8 mouse cellular contexts compared by ENCODE assay signal in the genomic region with DNA sequence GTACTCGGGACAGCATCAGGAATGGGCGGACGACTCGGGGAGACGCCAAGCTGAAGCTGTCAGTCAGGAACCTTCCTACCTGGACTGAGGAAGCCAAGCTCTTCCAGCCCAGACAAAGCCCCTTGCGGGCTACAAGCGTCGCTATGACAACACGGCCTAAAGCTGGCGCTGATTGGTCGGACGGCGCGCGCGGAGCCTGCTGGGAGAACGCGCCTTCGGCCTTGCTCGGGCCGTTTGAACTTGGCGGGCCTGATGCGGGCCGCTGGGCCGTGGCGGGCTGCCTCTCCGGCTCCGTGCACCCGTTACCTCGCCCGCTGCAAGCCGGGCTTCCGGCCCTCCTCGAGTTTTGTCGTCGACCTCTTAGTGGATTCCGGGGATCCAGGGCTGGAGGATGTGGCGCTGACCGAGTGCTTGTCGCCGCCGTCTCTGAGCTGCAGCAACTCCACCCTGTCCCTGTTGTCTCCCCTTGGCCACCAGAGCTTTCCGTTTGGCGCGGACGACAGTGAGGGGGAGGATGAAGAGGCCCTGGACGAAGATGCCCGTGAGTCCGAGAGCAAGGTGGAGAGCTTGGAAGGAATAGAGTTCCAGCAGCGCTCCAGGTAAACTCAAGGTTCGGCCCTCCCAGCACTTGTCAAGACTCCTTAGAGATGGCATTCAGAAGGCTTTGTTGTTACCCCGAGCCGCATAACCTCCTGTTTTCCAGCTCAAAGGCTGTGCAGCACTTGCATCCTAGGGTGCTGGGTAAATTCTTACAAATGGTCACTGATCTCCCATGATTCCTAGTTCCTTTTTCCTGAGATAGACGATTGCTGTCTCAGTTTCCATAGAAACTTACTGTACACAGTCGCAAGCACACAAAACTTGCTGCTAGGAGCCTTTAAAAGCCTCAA. TPM values are rescaled to one million over a fixed set of nuclear protein-coding genes. Genes with fewer than 3 reads are reported as not detected.
DNase-seq lines count a peak whose midpoint lies in the region; TF ChIP-seq lines count a peak whose summit lies in the region.

Gene Ccdc34, plus strand, starts transcription at position 202 of the 890 bp plus-strand sequence.

- DNase-seq in WW6 (ENCODE audit: low read depth, low spot score): peak; percentile 86
- peak; percentile 82 to 92 for DNase-seq in cerebellum, postnatal 4 days (ENCODE audit: low spot score in 2 of 2)
- peak; percentile 94 for DNase-seq in gastrocnemius, adult 2 months
- DNase-seq in hindlimb bud, embryonic 11.5 days (ENCODE audit: extremely low spot score, low read depth, low spot score): peak; percentile 82
- peak; percentile 83 to 89 for DNase-seq in left cerebral cortex, adult 8-10 months (ENCODE audit: low spot score in 2 of 2)
- peak; percentile 96 for DNase-seq in right cerebral cortex, postnatal 10 days (ENCODE audit: low spot score in 2 of 2)
- peak; percentile 85 for DNase-seq in urinary bladder, postnatal 25 days (ENCODE audit: low spot score)

- no peaks in the 10 kb centered on the region for H3K27me3 ChIP-seq in megakaryocyte, embryonic 14.5 days (replicated peaks)

- H3K27ac ChIP-seq in gastrocnemius, adult 2 months: peak within 1 kb of the TSS; percentile 82

- peaks cover 22% of the 10 kb centered on the region; the same call in 1 of the 2 replicates for H3K4me1 ChIP-seq in megakaryocyte, embryonic 14.5 days

- intact Hi-C loops in gastrocnemius, adult 2 months (cut with DNase I): loop anchor here (1.0 to 2.0 kb wide), 2 partner anchors 101 to 186 kb away; partner anchors contain the start of gene Lgr4

- H3K4me3 ChIP-seq in gastrocnemius, adult 2 months: peak within 1 kb of the TSS; percentile 88
- H3K4me3 ChIP-seq in megakaryocyte, embryonic 14.5 days (replicated peaks): peak within 1 kb of the TSS; percentile 99

- no peak for TF ChIP-seq CTCF in gastrocnemius, adult 2 months (IDR thresholded peaks at IDR 0.05)

- no peaks in the 10 kb centered on the region for H3K9me3 ChIP-seq in megakaryocyte, embryonic 14.5 days

- H3K36me3 ChIP-seq in megakaryocyte, embryonic 14.5 days (replicated peaks; ENCODE audit: low read length): peaks cover 25% of the 10 kb centered on the region

RNA-seq across cellular contexts. Expression of gene Ccdc34, which starts in this region (rescaled TPM):
- total RNA-seq in gastrocnemius, adult 2 months (2021): 1 to 10 TPM; 2.5 to 3.2 TPM
- total RNA-seq in left cerebral cortex, adult 8-10 months (2022): 10 to 100 TPM; 12.3 to 14.8 (median 14.2) TPM
- 10.2 and 13.8 TPM in 2 replicates for polyA plus RNA-seq in megakaryocyte, embryonic 14.5 days (2012; ENCODE audit: insufficient read depth, low replicate concordance)

Comparison
In these comparisons a context has a peak if more than half of its experiments do, and no peak if none do; other contexts are left out.
1. Peak in every context shown above with its lines: DNase-seq, H3K4me3 ChIP-seq and H3K27ac ChIP-seq.